Mouse (Mus musculus): ENCODE measurements at regions not wholly inside any gene's neighbourhood (a gene's known extent, or its start where the extent isn't known, plus 50 kb on each side); places are given as distances from the start of the nearest gene placed in this dataset.

- no peaks in the 10 kb centered on the region for H3K9me3 ChIP-seq (ENCODE audit: control insufficient read depth, low read length)
- H3K36me3 ChIP-seq (ENCODE audit: control insufficient read depth, insufficient read depth, low read length), result no peaks in the 10 kb centered on the region
- H3K27me3 ChIP-seq (ENCODE audit: control insufficient read depth, insufficient read depth, low read length), result no peaks in the 10 kb centered on the region
- ATAC-seq (ENCODE audit: low read depth), result no peak
- no peaks in the 10 kb centered on the region for H3K4me1 ChIP-seq (ENCODE audit: control insufficient read depth, insufficient read depth, low read length)
- no peak overlapping the region for H3K4me3 ChIP-seq (ENCODE audit: low read depth, low read length)
- H3K27ac ChIP-seq (ENCODE audit: low read depth, low read length), result no peak overlapping the region
- H3K4me2 ChIP-seq (ENCODE audit: low read depth, low read length), result no peak overlapping the region
- H3K9ac ChIP-seq (replicated peaks; ENCODE audit: low read depth, low read length), result no peak overlapping the region
- 64% methylated on average over 8 of the region's 8 CpGs for WGBS
Observed at GRCm38 (mm10) chr1:151087151-151087660, 94.0 kb upstream of the Hmcn1 start.

- Histone ChIP-seq H3K9ac (replicated peaks; ENCODE audit: low read depth, low read length) (no peak overlapping the region), H3K9me3 (ENCODE audit: control insufficient read depth, low read length) (no peaks in the 10 kb centered on the region), H3K36me3 (ENCODE audit: control insufficient read depth, insufficient read depth, low read length) (no peaks in the 10 kb centered on the region), H3K27ac (ENCODE audit: low read depth, low read length) (no peak overlapping the region), H3K4me1 (ENCODE audit: control insufficient read depth, insufficient read depth, low read length) (no peaks in the 10 kb centered on the region), H3K4me3 (ENCODE audit: low read depth, low read length) (no peak overlapping the region), H3K27me3 (ENCODE audit: control insufficient read depth, insufficient read depth, low read length) (no peaks in the 10 kb centered on the region), H3K4me2 (ENCODE audit: low read depth, low read length) (no peak overlapping the region)
- peak; percentile 41; the same call in 1 of the 2 replicates for ATAC-seq (ENCODE audit: low read depth)
- 59% methylated on average over 14 of the region's 14 CpGs for WGBS
Observed at GRCm38 (mm10) chr1:151087811-151088511, 94.4 kb upstream of the Gm47985 start.

- Histone ChIP-seq H3K27me3 (ENCODE audit: control insufficient read depth, insufficient read depth, low read length) (no peaks in the 10 kb centered on the region), H3K27ac (ENCODE audit: low read depth, low read length) (no peak overlapping the region), H3K9me3 (ENCODE audit: control insufficient read depth, low read length) (no peaks in the 10 kb centered on the region), H3K4me1 (ENCODE audit: control insufficient read depth, insufficient read depth, low read length) (no peaks in the 10 kb centered on the region), H3K4me3 (ENCODE audit: low read depth, low read length) (no peak overlapping the region), H3K36me3 (ENCODE audit: control insufficient read depth, insufficient read depth, low read length) (no peaks in the 10 kb centered on the region), H3K4me2 (ENCODE audit: low read depth, low read length) (no peak overlapping the region), H3K9ac (replicated peaks; ENCODE audit: low read depth, low read length) (no peak overlapping the region)
- WGBS, result 62% methylated on average over 11 of the region's 11 CpGs
- no peak for ATAC-seq (ENCODE audit: low read depth)
Observed at GRCm38 (mm10) chr1:151088535-151089125, 93.7 kb upstream of the Gm47985 start.

- ATAC-seq (ENCODE audit: low read depth), result no peak
- H3K27ac ChIP-seq (ENCODE audit: low read depth, low read length), result no peak overlapping the region
- WGBS, result 64% methylated on average over 4 of the region's 4 CpGs
- H3K4me2 ChIP-seq (ENCODE audit: low read depth, low read length), result no peak overlapping the region
- H3K9ac ChIP-seq (replicated peaks; ENCODE audit: low read depth, low read length), result no peak overlapping the region
- H3K27me3 ChIP-seq (ENCODE audit: control insufficient read depth, insufficient read depth, low read length), result no peaks in the 10 kb centered on the region
- H3K4me3 ChIP-seq (ENCODE audit: low read depth, low read length), result no peak overlapping the region
- no peaks in the 10 kb centered on the region for H3K4me1 ChIP-seq (ENCODE audit: control insufficient read depth, insufficient read depth, low read length)
- no peaks in the 10 kb centered on the region for H3K36me3 ChIP-seq (ENCODE audit: control insufficient read depth, insufficient read depth, low read length)
- H3K9me3 ChIP-seq (ENCODE audit: control insufficient read depth, low read length), result no peaks in the 10 kb centered on the region
Observed at GRCm38 (mm10) chr1:151092035-151092434, 90.3 kb upstream of the Gm47985 start.

GRCm38 (mm10) chr1:151095344-151096050 lies 86.8 kb upstream of the Gm47985 start:
- no peak overlapping the region for H3K9ac ChIP-seq (replicated peaks; ENCODE audit: low read depth, low read length)
- H3K4me3 ChIP-seq (ENCODE audit: low read depth, low read length), result no peak overlapping the region
- H3K4me2 ChIP-seq (ENCODE audit: low read depth, low read length), result peak overlapping the region; percentile 24; the same call in 1 of the 2 replicates
- no peaks in the 10 kb centered on the region for H3K9me3 ChIP-seq (ENCODE audit: control insufficient read depth, low read length)
- no peaks in the 10 kb centered on the region for H3K36me3 ChIP-seq (ENCODE audit: control insufficient read depth, insufficient read depth, low read length)
- no peaks in the 10 kb centered on the region for H3K4me1 ChIP-seq (ENCODE audit: control insufficient read depth, insufficient read depth, low read length)
- ATAC-seq (ENCODE audit: low read depth), result no peak
- H3K27ac ChIP-seq (ENCODE audit: low read depth, low read length), result 0 out of 2 replicates have a peak overlapping the region, but pooled peaks have one; percentile 7
- H3K27me3 ChIP-seq (ENCODE audit: control insufficient read depth, insufficient read depth, low read length), result no peaks in the 10 kb centered on the region
- 58% methylated on average over 10 of the region's 10 CpGs for WGBS

- no peaks in the 10 kb centered on the region for H3K27me3 ChIP-seq (ENCODE audit: control insufficient read depth, insufficient read depth, low read length)
- no peak overlapping the region for H3K9ac ChIP-seq (replicated peaks; ENCODE audit: low read depth, low read length)
- no peaks in the 10 kb centered on the region for H3K9me3 ChIP-seq (ENCODE audit: control insufficient read depth, low read length)
- 12% methylated on average over 9 of the region's 9 CpGs for WGBS
- no peaks in the 10 kb centered on the region for H3K36me3 ChIP-seq (ENCODE audit: control insufficient read depth, insufficient read depth, low read length)
- H3K4me1 ChIP-seq (ENCODE audit: control insufficient read depth, insufficient read depth, low read length), result no peaks in the 10 kb centered on the region
- H3K27ac ChIP-seq (ENCODE audit: low read depth, low read length), result no peak overlapping the region
- peak; percentile 63; the same call in 1 of the 2 replicates for ATAC-seq (ENCODE audit: low read depth)
- peak overlapping the region; percentile 24; the same call in 1 of the 2 replicates for H3K4me2 ChIP-seq (ENCODE audit: low read depth, low read length)
- no peak overlapping the region for H3K4me3 ChIP-seq (ENCODE audit: low read depth, low read length)
Observed at GRCm38 (mm10) chr1:151096079-151096478, 86.3 kb upstream of the Gm47985 start.

- H3K4me2 ChIP-seq (ENCODE audit: low read depth, low read length), result no peak overlapping the region
- no peak overlapping the region for H3K4me3 ChIP-seq (ENCODE audit: low read depth, low read length)
- no peaks in the 10 kb centered on the region for H3K36me3 ChIP-seq (ENCODE audit: control insufficient read depth, insufficient read depth, low read length)
- H3K9ac ChIP-seq (replicated peaks; ENCODE audit: low read depth, low read length), result no peak overlapping the region
- H3K27ac ChIP-seq (ENCODE audit: low read depth, low read length), result no peak overlapping the region
- WGBS, result 100% methylated on average over 1 of the region's 1 CpGs
- H3K27me3 ChIP-seq (ENCODE audit: control insufficient read depth, insufficient read depth, low read length), result no peaks in the 10 kb centered on the region
- H3K9me3 ChIP-seq (ENCODE audit: control insufficient read depth, low read length), result no peaks in the 10 kb centered on the region
- no peaks in the 10 kb centered on the region for H3K4me1 ChIP-seq (ENCODE audit: control insufficient read depth, insufficient read depth, low read length)
- no peak for ATAC-seq (ENCODE audit: low read depth)
Observed at GRCm38 (mm10) chr1:151097506-151097905, 84.8 kb upstream of the Gm47985 start.

GRCm38 (mm10) chr1:151098763-151099162 lies 83.6 kb upstream of the Gm47985 start:
- Histone ChIP-seq H3K36me3 (ENCODE audit: control insufficient read depth, insufficient read depth, low read length) (no peaks in the 10 kb centered on the region), H3K27me3 (ENCODE audit: control insufficient read depth, insufficient read depth, low read length) (no peaks in the 10 kb centered on the region), H3K4me1 (ENCODE audit: control insufficient read depth, insufficient read depth, low read length) (no peaks in the 10 kb centered on the region), H3K4me2 (ENCODE audit: low read depth, low read length) (no peak overlapping the region), H3K4me3 (ENCODE audit: low read depth, low read length) (no peak overlapping the region), H3K27ac (ENCODE audit: low read depth, low read length) (no peak overlapping the region), H3K9me3 (ENCODE audit: control insufficient read depth, low read length) (no peaks in the 10 kb centered on the region), H3K9ac (replicated peaks; ENCODE audit: low read depth, low read length) (no peak overlapping the region)
- 94% methylated on average over 1 of the region's 1 CpGs for WGBS
- ATAC-seq (ENCODE audit: low read depth), result no peak
